Mouse (Mus musculus) left cerebral cortex, adult 2 months (tissue): ENCODE results near the gene Kif26a. TPM values are rescaled to one million over a fixed set of nuclear protein-coding genes. Genes with fewer than 3 reads are reported as not detected.

Source experiments
- DNase-seq, 2 experiments: peaks; one replicate each; pipeline ENCODE4 v3.0.0; 2021 to 2022; ENCODE audit warnings: low spot score in 2 of 2, mixed read lengths in 1 of 2; ENCODE audit errors: extremely low spot score in 1 of 2
- H3K27ac ChIP-seq: fragments of 200-600 bp; 2 replicates; pipeline ENCODE4 v1.8.1; 2022
- H3K4me3 ChIP-seq: fragments of 200-600 bp; 2 replicates; pipeline ENCODE4 v1.8.1; 2022
- CTCF ChIP-seq: fragments of 200-600 bp; IDR thresholded peaks from 2 replicates; pipeline ENCODE4 v1.8.1; 2022; ENCODE audit warnings: antibody characterized with exemption, mild to moderate bottlenecking, moderate library complexity
- intact Hi-C: fragments of 180-260 bp; cut with DNase I; formaldehyde crosslinking; loops from one replicate; pipeline ENCODE4 v1.15.1; 2025
- total RNA-seq, 2 experiments: library from RNA; stranded (reverse); gene quantifications; 2 replicates each; pipeline ENCODE4 v1.2.3; 2021

Gene Kif26a
- total RNA-seq, 2 experiments from 2014 or later, result 4.9 to 5.2 TPM

GRCm38 (mm10) chr12:112140231-112140630, 5.8 kb upstream of the Kif26a start:
- intact Hi-C loops, result loop anchor here (1.0 kb wide), 2 partner anchors 27 to 63 kb away; no protein-coding TSS in a partner anchor
- peak; percentile 93 for TF ChIP-seq CTCF
- Histone ChIP-seq H3K27ac (no peak overlapping the region), H3K4me3 (no peak overlapping the region)
- DNase-seq, result no peak

DNA sequence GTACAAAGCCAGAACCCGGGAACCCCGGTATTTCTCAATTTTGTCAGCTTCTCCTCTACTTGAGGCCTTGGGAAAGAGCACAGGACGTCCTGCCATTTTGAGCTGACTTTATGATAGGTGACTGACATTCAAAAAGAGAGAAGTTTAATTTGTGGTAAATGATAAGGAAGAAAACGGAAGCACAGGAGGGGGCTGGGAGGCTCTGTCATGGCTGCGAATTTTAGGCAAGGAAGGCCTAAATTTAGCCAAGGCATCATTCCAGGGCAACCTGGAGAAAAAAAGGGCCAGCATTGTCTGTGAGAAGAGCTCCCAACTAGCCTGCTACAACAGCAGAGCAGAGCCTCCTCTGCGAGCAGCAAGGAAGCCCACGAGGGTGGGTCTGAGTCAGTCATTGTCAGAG, 5.3 kb upstream of the Kif26a start:
- intact Hi-C loops, result loop anchor here (1.0 kb wide), 2 partner anchors 27 to 63 kb away; no protein-coding TSS in a partner anchor
- Histone ChIP-seq H3K4me3 (no peak overlapping the region), H3K27ac (no peak overlapping the region)
- no peak for DNase-seq
- TF ChIP-seq CTCF, result no peak

DNA sequence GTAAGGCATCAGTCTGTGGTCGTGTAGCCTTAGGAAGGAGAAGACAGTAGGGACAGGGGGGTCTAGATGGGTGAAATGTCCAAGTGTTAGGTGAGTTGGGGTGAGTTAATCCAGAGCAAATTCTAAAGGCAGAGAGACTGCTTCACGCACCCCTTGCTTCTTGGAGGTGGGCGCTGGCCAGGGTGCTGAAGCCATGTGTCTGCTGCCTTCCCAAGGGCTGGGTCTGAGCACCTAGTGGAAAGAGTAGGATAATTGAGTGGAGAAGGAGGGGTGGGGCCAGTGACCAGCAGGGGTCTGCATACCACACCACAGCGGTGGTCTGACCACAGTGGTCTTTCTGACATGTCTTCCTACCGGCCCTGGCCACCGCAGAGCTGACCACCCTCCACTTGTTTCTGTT, 4.7 kb upstream of the Kif26a start:
- TF ChIP-seq CTCF, result no peak
- intact Hi-C loops, result no loop called here
- no peak overlapping the region for H3K27ac ChIP-seq
- DNase-seq, result no peak
- H3K4me3 ChIP-seq, result no peak overlapping the region

- DNase-seq, result peak in 1 of 2 experiments; percentile 40
These were observed 2.7 kb upstream of the Kif26a start for GRCm38 (mm10) chr12:112143116-112143832.

GRCm38 (mm10) chr12:112143833-112144201, 2.2 kb upstream of the Kif26a start:
- peak overlapping the region; percentile 54 for H3K4me3 ChIP-seq
- no peak for TF ChIP-seq CTCF
- DNase-seq, result peak in 1 of 2 experiments; percentile 38
- H3K27ac ChIP-seq, result no peak overlapping the region
- intact Hi-C loops, result loop anchor here (2.0 kb wide), 1 partner anchor 307 kb away; no protein-coding TSS in a partner anchor

More at GRCm38 (mm10) chr12:112143116-112143832, 2.7 kb upstream of the Kif26a start:
- Histone ChIP-seq H3K27ac (no peak overlapping the region), H3K4me3 (peak overlapping the region; percentile 24; the same call in 1 of the 2 replicates)
- TF ChIP-seq CTCF, result peak; percentile 55
- intact Hi-C loops, result no loop called here

DNA sequence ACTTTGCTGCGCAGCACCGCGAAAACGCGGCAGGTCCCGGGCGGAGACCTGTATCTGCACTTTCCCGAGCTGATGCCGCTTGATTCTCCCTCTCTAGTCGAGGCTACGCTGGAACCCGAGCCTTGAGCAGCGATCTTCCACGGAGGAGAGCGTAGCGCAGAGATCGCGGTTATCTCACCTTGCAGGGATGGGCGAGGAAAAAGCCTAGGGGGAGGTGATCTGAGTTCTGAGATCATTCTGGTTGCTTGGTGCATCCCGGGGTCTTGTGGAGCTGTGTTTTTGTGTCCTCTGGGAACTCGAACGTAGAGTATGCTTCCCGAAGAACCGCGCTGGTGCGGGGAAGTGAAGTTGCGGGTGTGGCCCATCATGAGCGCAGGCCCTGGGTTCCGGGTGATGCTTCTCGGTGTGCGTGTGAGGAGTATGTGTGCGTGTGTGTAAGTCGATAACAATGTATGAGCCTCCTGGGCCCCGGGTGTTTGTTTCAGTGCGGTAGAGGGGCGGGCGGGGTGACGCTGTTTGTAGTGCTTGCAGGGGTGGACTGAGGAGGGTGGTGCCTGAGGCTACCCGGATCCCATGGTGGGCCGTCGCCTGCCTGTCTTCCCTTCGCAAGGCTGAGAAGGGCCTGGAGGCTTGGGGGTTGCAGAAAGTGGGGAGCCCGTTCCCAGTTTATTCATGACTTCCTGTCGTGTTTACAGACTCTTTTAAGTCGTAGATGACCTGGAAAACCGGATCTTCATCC, 1.5 kb upstream of the Kif26a start:
- Histone ChIP-seq H3K4me3 (peak overlapping the region; percentile 54), H3K27ac (peak overlapping the region; percentile 32)
- TF ChIP-seq CTCF, result no peak
- intact Hi-C loops, result loop anchor here (1.0 to 2.0 kb wide), 3 partner anchors 306 to 399 kb away; no protein-coding TSS in a partner anchor
- DNase-seq, result no peak

- TF ChIP-seq CTCF, result peak; percentile 98
- peak; percentile 85 to 89 for DNase-seq
- Histone ChIP-seq H3K4me3 (peak overlapping the region; percentile 54), H3K27ac (no peak overlapping the region)
- intact Hi-C loops, result loop anchor here (1.0 to 2.0 kb wide), 3 partner anchors 305 to 398 kb away; no protein-coding TSS in a partner anchor
These were observed 665 bp upstream of the Kif26a start for GRCm38 (mm10) chr12:112145211-112145874.

DNA sequence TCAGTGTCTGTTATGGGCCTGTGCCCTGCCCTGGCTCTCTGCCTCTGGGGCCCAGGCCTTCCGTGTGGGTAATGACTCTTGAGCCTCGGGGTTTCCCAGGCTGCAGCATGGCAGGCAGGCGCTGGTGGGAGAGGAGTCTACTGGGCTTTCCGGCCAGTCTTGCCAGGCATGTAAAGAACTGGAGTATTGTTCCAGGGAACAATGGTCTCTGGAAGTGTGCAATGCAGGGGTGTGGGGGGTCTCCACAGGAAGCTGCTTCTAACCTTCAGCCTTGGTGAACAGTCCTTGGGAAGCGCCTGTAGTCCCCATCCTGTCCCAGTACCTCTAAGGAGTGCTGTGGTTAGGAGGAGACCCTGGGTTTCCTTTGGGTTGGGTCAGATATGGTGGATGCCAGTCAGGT, 1.4 kb downstream of the Kif26a start:
- peak overlapping the region; percentile 40; the same call in 1 of the 2 replicates for H3K27ac ChIP-seq
- no peak for DNase-seq
- peak overlapping the region; percentile 54 for H3K4me3 ChIP-seq
- TF ChIP-seq CTCF, result no peak
- intact Hi-C loops, result no loop called here

DNA sequence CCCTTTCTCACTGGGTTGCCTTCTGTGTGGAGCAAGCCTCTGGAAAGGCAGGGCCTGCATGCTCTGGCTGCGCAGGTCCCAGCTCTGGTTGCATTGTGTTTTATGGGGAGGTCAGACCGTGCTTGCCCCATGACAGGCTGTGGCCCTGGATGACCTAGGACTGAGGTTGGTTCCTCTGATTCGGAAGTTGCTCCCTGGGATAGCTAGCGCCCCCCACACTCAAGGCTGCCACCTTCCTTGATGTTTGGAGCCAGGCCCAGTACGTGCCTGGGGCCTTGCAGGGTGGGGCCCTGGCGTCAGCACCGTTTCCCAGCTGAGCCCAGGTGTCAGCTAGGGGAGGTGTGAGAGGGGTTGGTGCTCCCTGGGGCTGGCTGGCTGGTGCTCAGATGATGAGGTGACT, 4.0 kb downstream of the Kif26a start:
- no peak overlapping the region for H3K4me3 ChIP-seq
- DNase-seq, result no peak

DNA sequence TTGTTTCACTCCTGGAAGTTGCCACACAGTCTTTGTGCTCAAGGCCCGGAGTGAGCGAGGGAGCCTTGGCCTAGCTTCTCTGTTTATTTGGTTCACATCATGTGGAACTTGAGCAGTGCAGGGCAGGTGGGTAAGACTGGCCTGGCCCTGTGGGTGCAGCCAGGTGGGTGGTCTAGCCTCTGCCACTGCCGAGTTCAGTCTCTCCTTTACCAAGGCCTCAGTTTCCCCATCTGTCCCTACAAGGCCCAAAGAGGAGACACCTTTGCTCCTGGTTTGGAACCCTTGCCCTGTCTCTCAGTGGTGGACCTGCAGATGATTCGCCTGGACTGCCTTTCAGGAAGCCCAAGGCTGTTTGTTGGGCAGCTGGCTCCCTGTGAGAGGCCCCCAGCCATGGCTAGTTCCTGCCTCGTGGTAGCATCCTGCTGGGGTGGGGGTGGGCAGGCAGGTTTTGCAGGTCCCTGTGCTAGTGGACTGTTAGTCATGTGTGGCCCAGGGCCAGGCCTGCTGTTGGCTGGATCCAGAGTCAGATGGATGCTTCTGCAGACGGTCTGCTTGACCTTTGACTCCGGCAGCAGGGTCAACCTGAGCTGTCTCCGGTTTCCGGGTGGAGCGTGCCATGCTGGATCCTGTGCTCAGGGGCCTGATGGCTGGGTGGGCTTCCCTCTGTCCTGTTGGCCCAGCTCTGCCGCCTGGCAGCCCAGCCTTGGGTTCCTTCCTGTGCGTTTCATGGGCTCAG, 5.4 kb downstream of the Kif26a start:
- intact Hi-C loops, result no loop called here
- TF ChIP-seq CTCF, result no peak
- no peak overlapping the region for H3K4me3 ChIP-seq
- no peak for DNase-seq
- no peak overlapping the region for H3K27ac ChIP-seq

More for the DNA sequence above, 4.0 kb downstream of the Kif26a start:
- no peak for TF ChIP-seq CTCF
- H3K27ac ChIP-seq, result no peak overlapping the region
- intact Hi-C loops, result no loop called here

- H3K4me3 ChIP-seq, result no peak overlapping the region
- intact Hi-C loops, result no loop called here
- no peak for DNase-seq
- no peak overlapping the region for H3K27ac ChIP-seq
- TF ChIP-seq CTCF, result no peak
These were observed 6.0 kb downstream of the Kif26a start for GRCm38 (mm10) chr12:112151980-112152362.
